Mouse (Mus musculus) liver, embryonic 14.5 days (tissue): Measurements from ENCODE around the gene Klhl10.

Experiments used
- CTCF ChIP-seq: IDR thresholded peaks from 2 replicates; pipeline ENCODE4 v1.5.1; 2016; ENCODE audit warnings: antibody characterized with exemption, low read depth, control low read depth
- EP300 ChIP-seq: IDR thresholded peaks from 2 replicates; pipeline ENCODE4 v1.6.1; 2016; ENCODE audit warnings: antibody characterized with exemption, low read depth

DNA sequence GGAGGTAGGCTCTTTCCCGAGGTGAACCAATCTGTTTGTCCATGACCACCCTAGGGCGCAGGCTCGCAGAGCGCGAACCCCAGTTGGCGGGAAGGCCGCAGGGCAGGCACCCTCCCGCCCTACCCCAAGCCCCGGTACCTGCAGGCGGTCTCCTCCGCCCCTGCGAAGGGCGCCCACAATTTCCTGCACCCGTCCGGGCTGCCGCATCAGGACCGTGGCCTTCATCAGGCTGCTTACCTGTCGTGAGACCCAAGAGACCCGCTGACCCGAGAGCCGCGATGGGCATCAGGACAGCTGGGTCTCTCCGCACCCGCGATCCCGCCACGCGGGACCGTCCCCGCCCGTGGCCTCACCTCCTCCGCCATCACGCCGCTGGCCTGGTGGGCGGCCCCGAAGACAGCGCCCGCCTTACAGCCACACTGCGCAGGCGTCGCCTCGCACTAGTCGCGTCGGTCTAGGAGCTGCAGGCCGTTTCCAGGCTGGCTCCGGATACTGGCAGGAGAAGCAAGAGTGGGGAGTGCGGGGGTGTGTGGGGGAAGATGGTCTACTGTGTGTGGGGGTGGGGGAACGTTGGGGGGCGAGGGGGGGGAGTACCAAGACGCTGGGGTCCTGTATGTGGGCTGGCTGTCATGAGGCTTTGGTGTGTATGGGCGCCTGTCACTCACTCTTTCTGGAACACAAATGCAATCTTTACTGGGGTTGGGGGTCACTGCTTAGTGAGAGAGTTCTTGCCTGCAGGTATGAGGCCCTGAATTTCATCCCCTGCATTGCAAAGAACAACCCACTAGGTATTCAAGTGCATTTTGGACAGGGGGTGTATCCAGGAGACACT lies 810 bp upstream of the Klhl10 start:
- TF ChIP-seq CTCF (no peak), EP300 (no peak)
